Mouse (Mus musculus): Measurements from ENCODE around the gene Kif5c. TPM values are rescaled to one million over a fixed set of nuclear protein-coding genes. Genes with fewer than 3 reads are reported as not detected.

The Kif5c gene
- polyA plus RNA-seq, 1 experiment from 2014 or later, result 1.0 TPM

DNA sequence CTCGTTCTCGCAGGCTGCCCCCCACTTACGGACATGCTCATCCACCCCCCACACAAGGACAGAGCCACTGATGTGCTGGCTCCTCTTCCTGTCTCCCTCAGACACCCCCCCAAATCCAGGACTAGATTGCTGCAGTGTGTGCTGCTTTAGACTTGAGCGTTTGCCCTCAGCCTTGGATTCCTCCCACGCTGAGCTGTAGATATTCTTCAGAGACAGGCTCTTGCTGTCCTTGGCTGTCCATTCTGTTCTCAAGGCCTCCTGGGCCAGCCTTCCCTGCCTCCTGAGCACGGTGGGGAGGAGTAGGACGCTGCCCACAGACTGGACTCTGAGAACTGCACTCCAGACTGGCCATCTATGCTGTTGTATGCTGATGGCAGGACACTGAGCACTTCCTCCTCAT lies 127.8 kb downstream of the Kif5c start:
- H3K9me3 ChIP-seq (ENCODE audit: low read depth, low read length), result no peaks in the 10 kb centered on the region
- WGBS, result 47% methylated on average over 7 of the region's 7 CpGs
- no peak overlapping the region for H3K4me2 ChIP-seq
- TF ChIP-seq CTCF (IDR thresholded peaks at IDR 0.05; ENCODE audit: low read depth), result no peak
- no peak for DNase-seq
- no peaks in the 10 kb centered on the region for H3K36me3 ChIP-seq (ENCODE audit: insufficient read depth)
- no peaks in the 10 kb centered on the region for H3K4me1 ChIP-seq (ENCODE audit: insufficient read depth)
- H3K27me3 ChIP-seq (ENCODE audit: insufficient read depth, low read length), result no peaks in the 10 kb centered on the region
- no peak overlapping the region for H3K4me3 ChIP-seq (ENCODE audit: low read depth, low read length)
- peak; percentile 25; the same call in 1 of the 2 replicates for ATAC-seq (ENCODE audit: insufficient read depth)
- no peak overlapping the region for H3K9ac ChIP-seq
- no peak overlapping the region for H3K27ac ChIP-seq (ENCODE audit: low read depth)

DNA sequence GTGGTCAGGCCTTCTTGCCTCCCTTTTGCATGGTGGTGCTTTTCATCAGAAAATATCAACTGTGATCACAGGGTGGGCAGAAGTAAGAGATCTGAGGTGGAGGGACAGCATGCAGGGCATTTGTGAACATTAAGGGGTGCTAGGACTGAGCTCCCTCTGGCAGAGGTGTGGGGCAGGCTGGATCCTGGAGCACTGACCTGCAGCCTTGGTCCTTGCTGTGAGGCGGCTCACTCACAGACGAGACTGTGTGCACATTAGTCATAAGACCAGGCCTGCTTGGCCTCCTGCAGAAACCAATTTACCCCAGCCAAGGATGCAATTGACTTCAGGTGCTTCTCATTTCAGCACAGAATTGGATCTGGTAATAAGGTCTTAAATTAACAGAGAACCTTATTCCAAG lies 128.6 kb downstream of the Kif5c start:
- WGBS, result 82% methylated on average over 2 of the region's 2 CpGs
- no peak overlapping the region for H3K4me2 ChIP-seq
- DNase-seq, result no peak
- ATAC-seq (ENCODE audit: insufficient read depth), result no peak
- H3K27me3 ChIP-seq (ENCODE audit: insufficient read depth, low read length), result no peaks in the 10 kb centered on the region
- no peaks in the 10 kb centered on the region for H3K9me3 ChIP-seq (ENCODE audit: low read depth, low read length)
- no peak for TF ChIP-seq CTCF (IDR thresholded peaks at IDR 0.05; ENCODE audit: low read depth)
- H3K27ac ChIP-seq (ENCODE audit: low read depth), result no peak overlapping the region
- H3K36me3 ChIP-seq (ENCODE audit: insufficient read depth), result no peaks in the 10 kb centered on the region
- no peaks in the 10 kb centered on the region for H3K4me1 ChIP-seq (ENCODE audit: insufficient read depth)
- no peak overlapping the region for H3K9ac ChIP-seq
- H3K4me3 ChIP-seq (ENCODE audit: low read depth, low read length), result no peak overlapping the region

GRCm38 (mm10) chr2:49748628-49749342 lies 129.7 kb downstream of the Kif5c start:
- Histone ChIP-seq H3K9me3 (ENCODE audit: low read depth, low read length) (no peaks in the 10 kb centered on the region), H3K4me3 (ENCODE audit: low read depth, low read length) (no peak overlapping the region), H3K36me3 (ENCODE audit: insufficient read depth) (no peaks in the 10 kb centered on the region), H3K9ac (no peak overlapping the region), H3K4me1 (ENCODE audit: insufficient read depth) (no peaks in the 10 kb centered on the region), H3K27me3 (ENCODE audit: insufficient read depth, low read length) (no peaks in the 10 kb centered on the region), H3K4me2 (no peak overlapping the region), H3K27ac (ENCODE audit: low read depth) (no peak overlapping the region)
- WGBS, result 69% methylated on average over 14 of the region's 14 CpGs
- no peak for ATAC-seq (ENCODE audit: insufficient read depth)
- peak; percentile 52 for TF ChIP-seq CTCF (IDR thresholded peaks at IDR 0.05; ENCODE audit: low read depth)
- DNase-seq, result peak; percentile 43

- Histone ChIP-seq H3K4me1 (ENCODE audit: insufficient read depth) (no peaks in the 10 kb centered on the region), H3K27me3 (ENCODE audit: insufficient read depth, low read length) (no peaks in the 10 kb centered on the region), H3K9ac (no peak overlapping the region), H3K36me3 (ENCODE audit: insufficient read depth) (no peaks in the 10 kb centered on the region), H3K9me3 (ENCODE audit: low read depth, low read length) (no peaks in the 10 kb centered on the region), H3K4me2 (no peak overlapping the region), H3K4me3 (ENCODE audit: low read depth, low read length) (no peak overlapping the region), H3K27ac (ENCODE audit: low read depth) (no peak overlapping the region)
- no peak for TF ChIP-seq CTCF (IDR thresholded peaks at IDR 0.05; ENCODE audit: low read depth)
- ATAC-seq (ENCODE audit: insufficient read depth) (no peak), DNase-seq (peak; percentile 17)
- WGBS, result 58% methylated on average over 11 of the region's 11 CpGs
These were observed 130.9 kb downstream of the Kif5c start for GRCm38 (mm10) chr2:49749730-49750576.

DNA sequence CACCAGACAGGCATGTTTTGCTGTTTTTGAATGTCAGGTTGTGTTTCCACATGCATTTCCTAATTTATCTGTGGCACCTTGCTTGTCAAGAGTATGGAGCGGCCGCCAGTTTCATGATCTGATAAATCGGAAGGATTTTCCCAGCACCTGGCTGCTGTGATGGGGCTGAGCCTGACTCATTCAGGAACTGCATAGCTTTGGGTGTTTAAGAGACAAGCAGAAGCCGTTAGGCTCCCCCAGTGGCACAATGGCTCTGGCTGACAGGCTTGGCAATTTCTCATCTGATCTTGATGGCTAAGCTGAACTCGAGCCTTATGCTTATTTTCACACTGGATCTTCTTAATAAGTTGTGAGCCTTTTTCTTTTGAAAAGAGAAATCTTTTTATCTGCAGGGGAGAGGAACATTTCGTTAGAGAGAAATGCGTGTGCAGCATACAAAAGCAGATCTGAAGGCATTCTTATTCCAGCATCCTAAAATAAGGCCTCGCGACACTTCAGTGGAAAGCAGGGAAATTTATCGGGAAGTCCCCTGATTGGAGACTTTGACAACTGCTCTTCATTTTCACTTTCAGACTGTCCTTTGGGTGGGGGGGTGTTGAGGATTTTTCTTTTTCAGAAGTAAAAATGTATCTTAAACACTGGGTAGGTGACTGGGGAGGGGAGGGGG lies 132.6 kb downstream of the Kif5c start:
- Histone ChIP-seq H3K4me2 (no peak overlapping the region), H3K4me3 (ENCODE audit: low read depth, low read length) (no peak overlapping the region), H3K9me3 (ENCODE audit: low read depth, low read length) (no peaks in the 10 kb centered on the region), H3K27ac (ENCODE audit: low read depth) (no peak overlapping the region), H3K27me3 (ENCODE audit: insufficient read depth, low read length) (no peaks in the 10 kb centered on the region), H3K9ac (no peak overlapping the region), H3K4me1 (ENCODE audit: insufficient read depth) (no peaks in the 10 kb centered on the region), H3K36me3 (ENCODE audit: insufficient read depth) (no peaks in the 10 kb centered on the region)
- no peak for DNase-seq
- no peak for TF ChIP-seq CTCF (IDR thresholded peaks at IDR 0.05; ENCODE audit: low read depth)
- ATAC-seq (ENCODE audit: insufficient read depth), result no peak
- WGBS, result 78% methylated on average over 10 of the region's 10 CpGs

DNA sequence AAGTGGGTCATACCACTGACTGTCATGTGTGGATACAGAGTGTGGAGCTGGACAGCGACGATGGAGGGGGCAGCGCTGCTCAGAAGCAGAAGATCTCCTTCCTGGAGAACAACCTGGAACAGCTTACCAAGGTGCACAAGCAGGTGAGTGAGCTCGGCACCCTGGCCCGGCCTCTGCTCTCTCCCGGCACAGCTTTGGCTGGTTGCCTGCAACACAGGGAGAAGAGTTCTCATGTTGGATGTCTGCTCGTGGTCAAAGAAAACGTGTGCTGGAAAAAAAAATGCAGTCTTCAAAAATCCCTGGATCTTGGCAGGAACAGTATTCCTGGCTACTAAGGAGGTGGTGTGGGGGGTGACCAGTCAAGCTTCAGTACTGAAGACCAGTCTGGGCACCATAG lies 133.1 kb downstream of the Kif5c start:
- no peak for TF ChIP-seq CTCF (IDR thresholded peaks at IDR 0.05; ENCODE audit: low read depth)
- no peak overlapping the region for H3K4me2 ChIP-seq
- no peaks in the 10 kb centered on the region for H3K27me3 ChIP-seq (ENCODE audit: insufficient read depth, low read length)
- H3K36me3 ChIP-seq (ENCODE audit: insufficient read depth), result no peaks in the 10 kb centered on the region
- ATAC-seq (ENCODE audit: insufficient read depth) (no peak), DNase-seq (no peak)
- no peaks in the 10 kb centered on the region for H3K9me3 ChIP-seq (ENCODE audit: low read depth, low read length)
- H3K27ac ChIP-seq (ENCODE audit: low read depth), result no peak overlapping the region
- WGBS, result 76% methylated on average over 8 of the region's 8 CpGs
- H3K9ac ChIP-seq, result no peak overlapping the region
- H3K4me3 ChIP-seq (ENCODE audit: low read depth, low read length), result no peak overlapping the region
- H3K4me1 ChIP-seq (ENCODE audit: insufficient read depth), result no peaks in the 10 kb centered on the region

DNA sequence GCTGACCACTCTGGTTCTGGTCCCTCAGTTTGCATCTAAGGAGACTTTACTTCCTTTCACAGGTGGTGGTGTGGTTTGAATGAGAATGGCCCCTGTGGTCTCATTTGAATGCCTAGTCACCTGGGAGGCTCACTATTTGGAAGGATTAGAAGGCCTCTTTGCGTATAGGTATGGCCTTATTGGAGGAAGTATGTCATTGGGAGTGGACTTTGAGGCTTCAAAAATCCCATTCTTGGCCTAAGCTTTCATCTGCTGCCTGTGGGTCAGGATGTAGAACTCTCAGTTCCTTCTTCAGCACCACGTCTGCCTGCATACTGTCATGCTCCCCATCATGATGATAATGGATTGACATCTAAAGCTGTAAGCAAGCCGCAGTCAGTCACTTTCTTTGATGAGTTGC lies 134.0 kb downstream of the Kif5c start:
- no peaks in the 10 kb centered on the region for H3K36me3 ChIP-seq (ENCODE audit: insufficient read depth)
- no peak overlapping the region for H3K9ac ChIP-seq
- no peak overlapping the region for H3K4me3 ChIP-seq (ENCODE audit: low read depth, low read length)
- H3K9me3 ChIP-seq (ENCODE audit: low read depth, low read length), result no peaks in the 10 kb centered on the region
- H3K4me2 ChIP-seq, result no peak overlapping the region
- no peak for TF ChIP-seq CTCF (IDR thresholded peaks at IDR 0.05; ENCODE audit: low read depth)
- DNase-seq, result no peak
- 80% methylated on average over 3 of the region's 3 CpGs for WGBS
- no peak overlapping the region for H3K27ac ChIP-seq (ENCODE audit: low read depth)
- no peaks in the 10 kb centered on the region for H3K4me1 ChIP-seq (ENCODE audit: insufficient read depth)
- ATAC-seq (ENCODE audit: insufficient read depth), result no peak
- no peaks in the 10 kb centered on the region for H3K27me3 ChIP-seq (ENCODE audit: insufficient read depth, low read length)
